Mouse (Mus musculus): Measurements from ENCODE around the gene Kalrn. TPM values are rescaled to one million over a fixed set of nuclear protein-coding genes. Genes with fewer than 3 reads are reported as not detected.

Gene Kalrn
- total RNA-seq, 2 experiments from 2014 or later = 233 to 236 TPM

GRCm38 (mm10) chr16:33938311-33939132, 634.8 kb downstream of the Kalrn start:
- intact Hi-C loops (cut with DNase I) = no loop called here
- no peak for DNase-seq

GRCm38 (mm10) chr16:33937567-33937966, 635.8 kb downstream of the Kalrn start:
- intact Hi-C loops (cut with DNase I) = no loop called here
- peak; percentile 68 for DNase-seq

GRCm38 (mm10) chr16:33936885-33937284, 636.4 kb downstream of the Kalrn start:
- intact Hi-C loops (cut with DNase I) = no loop called here
- DNase-seq = no peak

DNA sequence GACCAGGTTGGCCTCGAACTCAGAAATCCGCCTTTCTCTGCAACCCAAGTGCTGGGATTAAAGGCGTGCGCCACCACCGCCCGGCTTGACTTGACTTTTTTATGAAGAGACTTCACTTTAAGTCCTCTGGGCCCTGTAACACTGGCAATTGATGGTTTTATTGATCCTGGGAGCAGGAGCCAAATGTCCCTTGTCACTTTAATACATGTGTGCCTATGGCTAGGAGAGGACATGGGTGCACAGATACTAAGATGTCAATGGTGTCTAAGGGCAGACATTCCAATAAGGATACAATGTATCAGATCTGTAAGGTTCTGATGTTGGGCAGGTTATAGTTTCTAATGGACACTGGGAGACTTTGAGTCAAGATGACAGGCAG, 637.9 kb downstream of the Kalrn start:
- intact Hi-C loops (cut with DNase I) = no loop called here
- no peak for DNase-seq

DNA sequence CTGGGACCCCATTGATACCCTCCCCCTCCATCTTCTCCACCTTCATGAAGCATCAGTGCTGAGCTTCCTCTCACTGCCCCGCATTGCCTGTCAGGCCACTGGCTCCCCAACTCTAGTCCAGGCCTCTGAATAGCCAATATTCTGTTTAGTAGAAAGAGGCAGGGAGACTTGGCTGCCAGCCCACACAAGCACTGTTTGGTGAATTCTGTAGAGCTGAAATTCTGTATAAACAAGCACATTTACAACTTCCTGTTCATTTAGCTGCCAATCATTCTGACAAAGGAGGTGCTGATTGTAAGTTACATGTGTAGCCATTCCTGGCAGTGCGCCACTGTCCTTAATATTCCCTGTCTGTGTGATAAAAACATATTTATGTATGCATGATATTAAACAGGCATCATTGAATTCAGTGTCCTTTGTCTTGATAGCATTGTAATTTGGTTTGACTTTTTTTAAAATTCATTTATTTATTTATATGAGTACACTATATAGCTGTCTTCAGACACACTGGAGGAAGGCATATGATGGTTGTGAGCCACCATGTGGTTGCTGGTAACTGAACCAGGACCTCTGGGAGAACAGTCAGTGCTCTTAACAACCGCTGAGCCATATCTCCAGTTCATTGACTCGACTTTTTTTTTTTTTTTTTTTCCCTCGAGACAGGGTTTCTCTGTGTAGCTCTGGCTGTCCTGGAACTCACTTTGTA, 638.5 kb downstream of the Kalrn start:
- intact Hi-C loops (cut with DNase I) = no loop called here
- peak; percentile 62 for DNase-seq

DNA sequence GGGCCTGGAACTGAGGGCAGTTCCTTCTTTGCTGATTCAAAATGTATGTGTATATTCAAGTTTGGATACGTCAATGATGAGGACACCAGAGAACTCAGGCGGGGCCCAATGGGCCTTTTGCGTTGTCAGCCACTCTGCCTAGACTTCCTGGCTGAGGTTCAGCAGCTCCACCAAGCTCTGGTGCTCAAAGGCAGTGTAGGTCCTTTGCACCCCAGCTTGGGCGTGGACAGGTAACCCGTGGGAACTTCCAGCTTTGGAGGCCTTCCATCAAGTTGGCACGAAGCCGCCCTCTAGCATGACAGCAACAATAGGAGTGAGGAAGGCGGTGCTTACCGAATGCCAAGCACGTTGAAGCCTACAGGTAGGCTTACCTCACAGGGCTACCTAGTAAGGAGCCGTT, 639.9 kb downstream of the Kalrn start:
- intact Hi-C loops (cut with DNase I) = no loop called here
- DNase-seq = no peak

- intact Hi-C loops (cut with DNase I) = no loop called here
- no peak for DNase-seq
Measured at GRCm38 (mm10) chr16:33932126-33932525, 641.2 kb downstream of the Kalrn start.

GRCm38 (mm10) chr16:33931682-33932081, 641.6 kb downstream of the Kalrn start:
- no peak for DNase-seq
- intact Hi-C loops (cut with DNase I) = no loop called here

DNA sequence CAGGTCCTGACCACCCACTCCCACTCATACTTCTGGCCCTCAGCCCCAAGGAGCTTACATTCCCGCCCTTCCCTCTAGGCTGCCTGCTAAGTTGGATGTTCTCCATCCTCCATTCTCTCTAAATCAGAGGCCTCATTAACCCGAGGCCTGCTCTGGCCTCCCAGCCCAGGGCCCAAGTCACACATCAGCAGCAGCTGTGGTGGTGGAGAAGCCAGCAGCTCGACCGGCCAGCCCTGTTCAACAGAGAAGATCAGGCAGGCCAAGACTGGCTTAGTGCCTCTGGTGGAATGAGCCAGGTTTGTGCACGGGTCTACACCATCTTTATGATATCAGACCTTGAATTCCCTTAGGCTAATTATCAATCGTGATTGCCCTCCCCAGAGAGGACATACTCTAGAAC, 642.5 kb downstream of the Kalrn start:
- intact Hi-C loops (cut with DNase I) = no loop called here
- no peak for DNase-seq

GRCm38 (mm10) chr16:33928788-33929462, 644.4 kb downstream of the Kalrn start:
- DNase-seq = peak; percentile 70
- intact Hi-C loops (cut with DNase I) = no loop called here

- intact Hi-C loops (cut with DNase I) = no loop called here
- no peak for DNase-seq
Measured at GRCm38 (mm10) chr16:33927263-33927824, 646.0 kb downstream of the Kalrn start.

DNA sequence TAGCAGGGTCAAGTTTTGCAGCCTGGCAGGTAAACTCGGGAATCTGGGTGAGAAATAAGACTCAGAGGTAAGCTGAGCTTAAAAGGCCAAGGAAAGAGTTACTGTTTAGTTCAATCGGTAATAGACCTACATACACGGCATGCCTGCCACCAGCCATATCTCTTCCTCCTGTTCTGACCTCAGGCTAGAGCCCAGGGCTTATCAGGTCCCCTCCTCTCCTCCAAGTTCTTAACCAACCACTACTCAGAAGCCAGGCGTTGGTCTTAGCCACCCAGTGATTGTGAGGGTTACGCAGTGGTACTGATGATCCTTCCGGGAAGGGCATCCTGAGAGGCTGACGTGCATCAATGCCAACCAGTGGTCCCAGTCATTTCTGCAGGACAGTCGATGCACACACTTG, 649.6 kb downstream of the Kalrn start:
- no peak for DNase-seq

DNA sequence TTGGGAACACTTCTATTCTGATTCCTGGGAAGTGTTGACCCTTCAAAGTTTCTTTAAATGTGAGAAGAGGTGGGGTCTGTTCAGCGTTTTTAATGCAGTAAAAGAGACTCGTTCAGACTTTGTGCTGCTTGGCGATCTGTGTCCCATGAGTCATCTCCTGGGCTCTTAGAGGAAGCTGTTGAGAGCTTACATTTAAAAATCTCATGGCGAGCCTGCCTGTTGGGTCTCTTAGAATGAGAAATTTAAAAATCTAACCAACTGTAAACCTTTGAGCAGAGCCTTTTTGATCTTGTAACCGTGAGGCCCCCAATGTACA, 650.4 kb downstream of the Kalrn start:
- intact Hi-C loops (cut with DNase I) = no loop called here
- no peak for DNase-seq

More for the DNA sequence above, 649.6 kb downstream of the Kalrn start:
- intact Hi-C loops (cut with DNase I) = no loop called here

- peak; percentile 64 for DNase-seq
- intact Hi-C loops (cut with DNase I) = no loop called here
Measured at GRCm38 (mm10) chr16:33922111-33923000, 651.0 kb downstream of the Kalrn start.

- DNase-seq = no peak
- intact Hi-C loops (cut with DNase I) = no loop called here
Measured at GRCm38 (mm10) chr16:33921514-33921913, 651.8 kb downstream of the Kalrn start.

Other genes starting within 250 kb of the Kalrn start
- not detected for gene Ropn1, start 76.4 kb upstream of the Kalrn start, total RNA-seq (2021)
- 1 to 10 TPM; 4.8 to 5.1 TPM for gene Ccdc14, start 117.1 kb upstream of the Kalrn start, total RNA-seq (2021)
- 1 to 10 TPM; 6.6 to 8.6 TPM for gene Mylk, start 171.7 kb upstream of the Kalrn start, total RNA-seq (2021)

All from left cerebral cortex, postnatal 4 days (tissue).